Mouse (Mus musculus) CD4-positive, CD25-positive, alpha-beta regulatory T cell, adult 4 months (primary cell): ENCODE data around the gene Armc7. TPM values are rescaled to one million over a fixed set of nuclear protein-coding genes. Genes with fewer than 3 reads are reported as not detected.
"Not testable (repeated sequence)": the region's sequence is repeated elsewhere in the genome, so short reads cannot be mapped to it uniquely, and the experiment has no call there.

Experiments used
- ATAC-seq: one replicate; pipeline ENCODE4 v1.8.0; 2017
- polyA plus RNA-seq, 2 experiments: library from polyadenylated mRNA; unstranded; fragments of 100-300 nt; shearing (Covaris generic); gene quantifications; one replicate each; pipeline ENCODE4 v1.2.1; 2017

The Armc7 gene
- polyA plus RNA-seq, 2 experiments from 2014 or later, result 79.2 to 132 TPM

- ATAC-seq, result no peak
These were observed 19.8 kb upstream of the Armc7 start for GRCm38 (mm10) chr11:115455619-115456018.

GRCm38 (mm10) chr11:115456182-115456581 is 19.3 kb upstream of the Armc7 start:
- no peak for ATAC-seq

GRCm38 (mm10) chr11:115457405-115457804 is 18.1 kb upstream of the Armc7 start:
- no peak for ATAC-seq

GRCm38 (mm10) chr11:115460976-115461375 is 14.5 kb upstream of the Armc7 start:
- no peak for ATAC-seq

- ATAC-seq, result no peak
These were observed 13.6 kb upstream of the Armc7 start for GRCm38 (mm10) chr11:115461846-115462242.

- peak; percentile 18 for ATAC-seq
These were observed 13.1 kb upstream of the Armc7 start, which contains the start of gene Slc16a5 for GRCm38 (mm10) chr11:115462243-115462891. TSS of gene Slc16a5 (plus strand) at chr11:115462474.

GRCm38 (mm10) chr11:115463397-115463796 is 12.1 kb upstream of the Armc7 start:
- ATAC-seq, result peak; percentile 83

- ATAC-seq, result no peak
These were observed 10.6 kb upstream of the Armc7 start for GRCm38 (mm10) chr11:115464851-115465250.

GRCm38 (mm10) chr11:115467217-115467618 is 8.2 kb upstream of the Armc7 start:
- no peak for ATAC-seq

- ATAC-seq, result no peak
These were observed 3.3 kb upstream of the Armc7 start for GRCm38 (mm10) chr11:115472183-115472582.

- peak; percentile 18 for ATAC-seq
These were observed 1.7 kb upstream of the Armc7 start for GRCm38 (mm10) chr11:115473626-115474275.

- peak; percentile 4 for ATAC-seq
These were observed 331 bp downstream of the Armc7 start for GRCm38 (mm10) chr11:115475758-115476237.

GRCm38 (mm10) chr11:115476630-115477029 is 1.2 kb downstream of the Armc7 start:
- ATAC-seq, result not testable (repeated sequence)

GRCm38 (mm10) chr11:115477388-115477787 is 1.9 kb downstream of the Armc7 start:
- peak; percentile 22 for ATAC-seq

- no peak for ATAC-seq
These were observed 3.0 kb downstream of the Armc7 start for GRCm38 (mm10) chr11:115478296-115478938.

GRCm38 (mm10) chr11:115481553-115482259 is 6.2 kb downstream of the Armc7 start:
- ATAC-seq, result peak; percentile 94

- ATAC-seq, result no peak
These were observed 7.8 kb downstream of the Armc7 start for GRCm38 (mm10) chr11:115483278-115483677.

GRCm38 (mm10) chr11:115483726-115484125 is 8.3 kb downstream of the Armc7 start:
- no peak for ATAC-seq

GRCm38 (mm10) chr11:115485155-115485554 is 9.7 kb downstream of the Armc7 start:
- ATAC-seq, result no peak

GRCm38 (mm10) chr11:115488551-115489104 is 13.2 kb downstream of the Armc7 start:
- no peak for ATAC-seq

- peak; percentile 4 for ATAC-seq
These were observed 15.2 kb downstream of the Armc7 start for GRCm38 (mm10) chr11:115490441-115491355.
